Mouse (Mus musculus) small intestine, adult 2 months (tissue): ENCODE data around the gene Glis1. TPM values are rescaled to one million over a fixed set of nuclear protein-coding genes. Genes with fewer than 3 reads are reported as not detected.

ENCODE experiments used
- H3K27ac ChIP-seq: fragments of 200-500 bp; 2 replicates; pipeline ENCODE4 v1.5.1; 2012; ENCODE audit warnings: low read depth, low read length, control low read depth, inconsistent platforms; ENCODE audit not compliant: insufficient read depth
- H3K27me3 ChIP-seq: fragments of 200-500 bp; 2 replicates; pipeline ENCODE4 v1.6.1; 2012; ENCODE audit warnings: mild to moderate bottlenecking, moderate library complexity, low read length, inconsistent platforms; ENCODE audit not compliant: control insufficient read depth, insufficient read depth
- H3K36me3 ChIP-seq: fragments of 200-500 bp; 2 replicates; pipeline ENCODE4 v1.6.1; 2012; ENCODE audit warnings: mild to moderate bottlenecking, low read length, control low read depth, inconsistent platforms; ENCODE audit not compliant: control insufficient read depth, insufficient read depth
- H3K4me1 ChIP-seq: fragments of 200-500 bp; 2 replicates; pipeline ENCODE4 v1.6.1; 2012; ENCODE audit warnings: low read length, inconsistent platforms, mixed read lengths; ENCODE audit not compliant: control insufficient read depth, insufficient read depth, insufficient read length
- H3K4me3 ChIP-seq: fragments of 200-500 bp; 2 replicates; pipeline ENCODE4 v1.5.1; 2012; ENCODE audit warnings: low read depth, mild to moderate bottlenecking, control low read depth, inconsistent platforms, low read length, moderate library complexity
- CTCF ChIP-seq: fragments of 200-500 bp; IDR thresholded peaks from 2 replicates; pipeline ENCODE4 v1.5.1; 2012; ENCODE audit warnings: low read depth, mild to moderate bottlenecking, control low read depth, inconsistent platforms, low read length, moderate library complexity, mixed read lengths; ENCODE audit not compliant: insufficient replicate concordance, insufficient read length; ENCODE audit errors: extremely low read depth
- POLR2A ChIP-seq: fragments of 200-500 bp; IDR thresholded peaks from 2 replicates; pipeline ENCODE4 v1.6.1; 2012; ENCODE audit warnings: low read depth, mild to moderate bottlenecking, control low read depth, inconsistent platforms, low read length, moderate library complexity
- WGBS: fragments of 180-500 bp; shearing (Covaris S2); methylation state at CpG from one replicate; pipeline ENCODE4 v1.1.7; 2018; 5-methylcytosine and 5-hydroxymethylcytosine counted together
- polyA plus RNA-seq: library from polyadenylated mRNA; depleted of rRNA; stranded (reverse); fragments of >200 nt; gene quantifications from 2 replicates; pipeline ENCODE4 v1.2.3, GENCODE M21; 2012

The Glis1 gene
- polyA plus RNA-seq, 1 experiment: 1.0 TPM

- TF ChIP-seq POLR2A: no peak
- no peak for TF ChIP-seq CTCF
These were observed 236.3 kb downstream of the Glis1 start for GRCm38 (mm10) chr4:107670731-107671130.

GRCm38 (mm10) chr4:107673638-107674321 lies 239.4 kb downstream of the Glis1 start:
- H3K27ac ChIP-seq: no peak overlapping the region
- no peaks in the 10 kb centered on the region for H3K36me3 ChIP-seq
- WGBS: 20% methylated on average over 23 of the region's 23 CpGs
- H3K4me3 ChIP-seq: no peak overlapping the region
- no peaks in the 10 kb centered on the region for H3K4me1 ChIP-seq
- H3K27me3 ChIP-seq: no peaks in the 10 kb centered on the region; the same call in 1 of the 2 replicates
- peak; percentile 46; the same call in 1 of the 2 replicates for TF ChIP-seq CTCF
- TF ChIP-seq POLR2A: no peak

More at GRCm38 (mm10) chr4:107670731-107671130, 236.3 kb downstream of the Glis1 start:
- 68% methylated on average over 5 of the region's 5 CpGs for WGBS
- Histone ChIP-seq H3K36me3 (no peaks in the 10 kb centered on the region), H3K4me3 (no peak overlapping the region), H3K4me1 (no peaks in the 10 kb centered on the region), H3K27me3 (no peaks in the 10 kb centered on the region; the same call in 1 of the 2 replicates), H3K27ac (no peak overlapping the region)

- no peaks in the 10 kb centered on the region for H3K36me3 ChIP-seq
- TF ChIP-seq POLR2A (no peak), CTCF (no peak)
- 26% methylated on average over 5 of the region's 5 CpGs for WGBS
These were observed 239.9 kb downstream of the Glis1 start for GRCm38 (mm10) chr4:107674322-107674644.

GRCm38 (mm10) chr4:107675645-107676044 lies 241.3 kb downstream of the Glis1 start:
- no peaks in the 10 kb centered on the region for H3K4me1 ChIP-seq
- no peaks in the 10 kb centered on the region for H3K36me3 ChIP-seq
- no peaks in the 10 kb centered on the region; the same call in 1 of the 2 replicates for H3K27me3 ChIP-seq
- H3K4me3 ChIP-seq: no peak overlapping the region
- 54% methylated on average over 10 of the region's 10 CpGs for WGBS
- H3K27ac ChIP-seq: no peak overlapping the region
- TF ChIP-seq POLR2A (no peak), CTCF (no peak)

More at GRCm38 (mm10) chr4:107674322-107674644, 239.9 kb downstream of the Glis1 start:
- no peak overlapping the region for H3K4me3 ChIP-seq
- no peaks in the 10 kb centered on the region; the same call in 1 of the 2 replicates for H3K27me3 ChIP-seq
- H3K27ac ChIP-seq: no peak overlapping the region
- H3K4me1 ChIP-seq: no peaks in the 10 kb centered on the region

- TF ChIP-seq CTCF (no peak), POLR2A (no peak)
- H3K27ac ChIP-seq: no peak overlapping the region
- no peaks in the 10 kb centered on the region for H3K36me3 ChIP-seq
- no peak overlapping the region for H3K4me3 ChIP-seq
- H3K4me1 ChIP-seq: no peaks in the 10 kb centered on the region
- 38% methylated on average over 15 of the region's 15 CpGs for WGBS
- no peaks in the 10 kb centered on the region; the same call in 1 of the 2 replicates for H3K27me3 ChIP-seq
These were observed 246.1 kb downstream of the Glis1 start for GRCm38 (mm10) chr4:107680311-107681098.

- WGBS: 59% methylated on average over 9 of the region's 9 CpGs
- H3K4me1 ChIP-seq: no peaks in the 10 kb centered on the region
- no peaks in the 10 kb centered on the region; the same call in none of the 2 replicates for H3K27me3 ChIP-seq
- H3K36me3 ChIP-seq: no peaks in the 10 kb centered on the region
- TF ChIP-seq CTCF: no peak
- no peak overlapping the region for H3K4me3 ChIP-seq
- no peak overlapping the region for H3K27ac ChIP-seq
These were observed 246.9 kb downstream of the Glis1 start for GRCm38 (mm10) chr4:107681099-107681849.
